Mouse (Mus musculus) mouse embryonic stem cell (cell line): ENCODE results near the gene Maats1.
"Not testable (repeated sequence)": the region's sequence is repeated elsewhere in the genome, so short reads cannot be mapped to it uniquely, and the experiment has no call there.

Source experiments
- in situ Hi-C, 2 experiments: fragments of 300-500 bp; cut with MboI; formaldehyde crosslinking; loops; 1 replicate in 1 of 2; 3 replicates in 1 of 2; pipeline ENCODE4 v1.14.3; 2019 to 2020; ENCODE audit warnings: low sequenced_read_pairs in 2 of 2, low pct_unique_long_range_greater_than_20kb in 1 of 2, mixed read lengths in 1 of 2; ENCODE audit not compliant: unreplicated experiment in 1 of 2

Gene Maats1

DNA sequence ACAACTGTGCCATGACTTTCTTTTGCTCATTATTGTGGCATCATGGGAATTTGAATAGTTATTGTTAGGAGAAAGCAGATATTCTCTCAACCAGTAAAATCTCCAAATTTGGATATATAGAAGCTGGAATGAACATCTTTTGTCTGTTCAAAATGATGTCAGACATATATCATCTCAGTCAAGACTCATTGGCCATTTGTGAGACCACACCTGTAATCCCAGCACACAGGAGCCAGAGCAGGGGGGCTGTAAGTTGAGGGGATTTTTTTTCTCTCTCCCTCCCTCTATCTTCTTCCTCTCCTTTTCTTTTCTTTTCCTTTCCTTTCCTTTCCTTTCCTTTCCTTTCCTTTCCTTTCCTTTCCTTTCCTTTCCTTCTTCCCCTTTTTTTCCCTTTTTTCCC, 10.9 kb upstream of the Maats1 start:
- in situ Hi-C loops = no loop called here

DNA sequence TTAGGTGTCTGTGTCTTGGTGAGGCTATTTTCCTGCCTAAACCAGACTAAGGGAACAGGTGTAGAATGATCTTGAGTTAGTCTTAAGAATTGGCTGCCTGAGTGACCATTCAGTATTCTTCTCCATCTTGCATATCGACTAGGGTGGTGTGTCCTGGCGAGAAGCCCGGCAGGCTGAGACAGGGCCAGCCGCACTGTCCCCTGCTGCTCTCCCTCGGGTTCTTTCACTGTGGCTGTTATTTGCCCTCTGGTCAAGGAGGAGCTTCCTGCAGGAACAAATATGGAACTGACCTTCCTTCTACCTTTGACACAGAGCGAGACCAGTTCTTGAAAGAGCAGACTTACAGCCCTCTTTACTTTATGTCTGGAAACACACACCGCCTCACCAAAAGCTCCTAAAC, 10.1 kb upstream of the Maats1 start:
- in situ Hi-C loops = no loop called here

DNA sequence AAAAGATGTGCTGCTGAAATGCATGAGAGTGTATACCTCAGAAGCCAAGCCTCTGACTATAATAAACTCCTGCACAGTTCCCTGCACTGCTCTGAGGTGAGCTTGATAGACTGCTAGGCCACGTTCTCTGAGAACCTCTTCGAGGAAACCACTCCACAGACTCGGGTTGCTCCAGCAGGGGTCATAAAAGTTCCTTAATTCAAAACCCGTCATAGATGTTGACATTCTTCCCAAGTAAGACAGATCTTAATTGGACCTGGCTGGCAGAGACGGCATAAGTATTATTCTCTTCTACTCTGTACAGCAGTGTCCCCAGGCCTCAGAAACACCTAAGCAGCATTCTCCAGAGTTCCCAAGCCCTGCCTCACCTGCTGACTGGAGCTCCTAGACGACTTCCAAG, 9.0 kb upstream of the Maats1 start:
- in situ Hi-C loops = no loop called here

DNA sequence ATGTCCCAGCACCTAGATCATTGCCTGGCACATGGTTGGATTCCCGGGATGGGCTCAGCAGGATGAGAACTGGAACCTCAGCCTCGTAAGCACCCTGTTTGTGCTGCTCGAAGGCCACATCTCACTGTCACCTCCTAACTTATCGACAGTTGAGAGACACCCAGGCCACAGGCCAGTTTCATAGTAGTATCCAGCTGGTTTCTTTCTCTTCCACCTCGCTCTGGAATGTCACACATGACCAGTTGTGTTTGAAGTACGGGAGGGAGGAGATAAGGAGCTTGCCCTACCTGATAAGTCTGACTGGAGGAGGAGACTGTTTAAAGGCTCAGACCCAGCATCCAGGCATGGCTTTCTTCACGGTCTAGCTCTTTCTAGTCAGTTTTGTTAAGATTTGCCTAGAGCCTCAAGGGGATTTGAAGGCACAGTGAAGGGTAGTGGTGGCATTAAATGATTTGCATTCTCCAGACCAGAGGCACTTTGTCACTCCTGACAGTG, 8.5 kb upstream of the Maats1 start:
- in situ Hi-C loops = no loop called here

DNA sequence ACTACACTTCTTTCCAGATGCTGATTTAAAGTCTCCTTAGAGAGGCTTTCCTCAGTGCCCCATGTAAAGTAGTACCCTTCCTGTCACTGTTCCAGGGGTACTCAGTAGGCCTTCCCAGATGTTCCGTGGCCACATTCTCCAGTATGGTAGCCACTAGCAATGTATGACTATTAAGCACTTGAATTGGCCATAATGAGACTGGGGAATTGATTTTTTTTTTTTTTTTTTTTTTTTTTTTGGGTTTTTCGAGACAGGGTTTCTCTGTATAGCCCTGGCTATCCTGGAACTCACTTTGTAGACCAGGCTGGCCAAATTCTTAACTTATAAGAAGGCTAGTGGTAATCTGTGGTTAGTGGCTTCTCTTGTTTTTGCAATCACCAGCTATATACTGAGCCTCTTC, 7.9 kb upstream of the Maats1 start:
- in situ Hi-C loops = loop anchor here (10.0 kb wide), 3 partner anchors 115 to 145 kb away; no protein-coding TSS in a partner anchor

DNA sequence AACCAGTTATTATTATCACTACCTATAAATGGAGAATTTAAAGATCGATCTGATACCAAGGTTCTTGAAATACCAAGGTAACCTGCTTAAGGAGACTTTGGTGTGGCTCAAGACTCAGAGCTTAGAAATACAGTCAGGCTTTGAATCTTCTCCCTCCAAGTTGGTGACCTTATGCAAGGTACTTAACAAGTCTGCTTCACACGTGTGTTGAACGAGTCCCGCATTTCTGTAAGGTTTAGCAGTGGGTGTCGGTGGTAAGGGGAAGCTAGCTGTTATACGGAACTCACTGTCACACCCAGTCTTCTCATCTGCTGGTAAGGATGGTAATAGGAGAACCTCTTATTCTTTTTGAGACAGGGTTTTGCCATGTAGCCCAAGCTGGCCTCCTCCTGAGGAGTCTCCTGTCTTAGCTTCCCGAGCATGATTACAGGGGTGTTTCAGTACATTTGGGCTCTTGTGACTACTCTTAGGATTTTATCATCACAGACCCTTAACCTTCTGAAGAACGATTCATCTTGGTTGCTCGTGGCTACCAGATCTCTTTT, 6.3 kb upstream of the Maats1 start:
- in situ Hi-C loops = loop anchor here (10.0 kb wide), 3 partner anchors 117 to 147 kb away; no protein-coding TSS in a partner anchor

DNA sequence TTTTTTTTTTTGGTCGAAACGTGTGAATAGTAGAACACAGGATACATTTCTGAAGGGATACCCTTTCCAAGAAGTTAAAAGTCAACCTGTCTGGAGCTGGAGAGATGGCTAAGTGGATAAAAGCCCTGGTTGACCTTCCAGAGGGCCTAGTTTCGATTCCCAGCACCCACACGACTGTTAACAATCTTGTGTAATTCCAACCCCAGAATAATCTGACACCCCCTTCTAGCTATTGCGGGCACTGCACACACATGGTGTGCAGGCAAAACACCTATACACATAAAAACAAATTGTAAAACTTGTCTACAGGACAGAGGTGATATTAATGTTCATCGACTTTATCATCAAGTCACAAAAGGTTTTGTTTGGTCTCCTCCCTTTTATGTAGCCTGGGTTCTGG, 5.6 kb upstream of the Maats1 start:
- in situ Hi-C loops = loop anchor here (10.0 kb wide), 3 partner anchors 117 to 147 kb away; no protein-coding TSS in a partner anchor

DNA sequence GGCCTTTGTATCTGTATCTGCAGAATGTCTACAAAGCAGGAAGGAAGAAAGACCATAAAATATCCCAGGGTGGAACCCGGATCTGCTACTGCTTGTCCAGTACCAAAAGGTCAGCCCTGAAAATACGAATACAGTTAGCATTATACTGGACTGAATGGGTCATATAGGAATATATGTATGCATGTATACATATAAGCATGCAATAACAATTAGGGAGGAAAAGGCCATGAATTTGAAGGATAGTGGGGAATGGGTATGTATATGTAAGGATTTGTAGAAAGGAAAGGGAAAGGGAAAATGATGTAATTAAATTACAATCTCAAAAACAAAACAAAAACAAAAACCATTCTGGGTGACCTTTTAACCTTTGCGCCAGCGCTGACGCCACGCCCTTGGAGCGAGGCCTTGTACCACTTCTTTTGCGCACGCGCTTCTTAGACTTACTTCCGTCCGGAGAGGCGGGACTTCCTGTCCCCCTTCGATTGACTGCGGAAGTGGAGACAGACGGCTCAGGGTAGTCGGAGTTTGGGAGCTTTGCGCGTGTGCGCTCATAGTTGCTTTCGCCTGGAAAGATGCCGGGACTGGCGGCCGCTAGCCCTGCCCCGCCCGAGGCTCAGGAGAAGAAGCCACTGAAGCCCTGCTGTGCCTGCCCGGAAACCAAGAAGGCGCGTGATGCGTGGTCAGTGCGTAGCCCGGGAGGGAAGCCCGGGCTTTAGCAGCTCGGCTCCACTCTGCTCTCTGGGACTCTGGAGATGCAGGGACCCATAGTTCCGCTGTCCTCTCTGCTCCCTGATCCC, 4.8 kb upstream of the Maats1 start, which contains the start of the genes Cox17 and Gm21987:
Cox17 (plus strand) TSS at position 463 of the 797 bp plus-strand sequence.
Gm21987 (plus strand) TSS at position 512 of the 797 bp plus-strand sequence.
- in situ Hi-C loops = loop anchor here (10.0 kb wide), 3 partner anchors 118 to 148 kb away; no protein-coding TSS in a partner anchor

DNA sequence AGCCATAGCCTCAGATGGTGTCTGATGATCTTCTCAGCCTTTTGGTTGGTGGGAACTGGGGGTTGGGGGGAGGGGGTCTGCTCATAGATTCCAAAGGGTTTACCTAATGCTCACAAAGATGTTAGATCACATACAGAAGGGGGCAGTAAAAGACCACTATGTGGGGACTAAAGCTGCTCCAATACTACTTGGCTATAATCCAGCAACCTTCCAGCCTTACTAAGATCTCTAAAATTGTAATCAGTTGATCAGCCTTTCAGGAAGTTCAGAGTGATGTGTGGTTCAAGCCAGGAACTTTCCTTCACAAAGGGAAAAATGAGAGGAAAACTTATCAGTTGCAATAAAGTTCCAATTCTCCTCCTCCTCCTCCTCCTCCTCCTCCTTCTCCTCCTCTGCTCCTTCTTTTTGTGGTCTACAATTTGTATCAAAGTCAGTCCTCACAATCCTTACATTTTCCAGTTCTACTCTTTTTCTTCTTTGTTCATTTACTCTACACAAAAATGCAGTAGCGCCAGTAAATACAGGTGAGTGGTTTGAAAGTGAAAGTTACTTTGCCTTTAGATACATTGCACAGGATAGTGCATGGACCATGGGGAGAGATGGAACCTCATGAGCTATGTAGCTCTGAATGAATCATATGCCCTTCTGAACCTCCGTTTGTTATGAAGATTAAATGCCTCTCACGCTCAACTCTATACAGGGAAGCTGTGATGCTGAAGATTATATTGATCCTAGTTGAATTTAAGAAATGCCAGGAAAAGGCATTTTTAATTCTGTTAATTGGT, 3.2 kb upstream of the Maats1 start:
- in situ Hi-C loops = loop anchor here (10.0 kb wide), 3 partner anchors 120 to 150 kb away; no protein-coding TSS in a partner anchor

DNA sequence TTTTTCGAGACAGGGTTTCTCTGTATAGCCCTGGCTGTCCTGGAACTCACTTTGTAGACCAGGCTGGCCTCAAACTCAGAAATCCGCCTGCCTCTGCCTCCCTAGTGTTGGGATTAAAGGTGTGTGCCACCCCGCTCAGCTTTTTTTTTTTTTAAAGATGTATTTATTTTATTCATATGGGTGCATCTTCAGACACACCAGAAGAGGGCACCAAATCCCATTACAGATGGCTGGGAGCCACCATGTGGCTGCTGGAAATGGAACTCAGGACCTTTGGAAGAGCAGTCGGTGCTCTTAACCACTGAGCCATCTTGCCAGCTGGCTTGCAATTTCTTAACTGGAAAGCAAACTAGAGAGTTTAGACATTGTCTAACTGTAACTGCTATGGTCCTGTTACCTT, 3.9 kb downstream of the Maats1 start:
- in situ Hi-C loops = not testable (repeated sequence)

DNA sequence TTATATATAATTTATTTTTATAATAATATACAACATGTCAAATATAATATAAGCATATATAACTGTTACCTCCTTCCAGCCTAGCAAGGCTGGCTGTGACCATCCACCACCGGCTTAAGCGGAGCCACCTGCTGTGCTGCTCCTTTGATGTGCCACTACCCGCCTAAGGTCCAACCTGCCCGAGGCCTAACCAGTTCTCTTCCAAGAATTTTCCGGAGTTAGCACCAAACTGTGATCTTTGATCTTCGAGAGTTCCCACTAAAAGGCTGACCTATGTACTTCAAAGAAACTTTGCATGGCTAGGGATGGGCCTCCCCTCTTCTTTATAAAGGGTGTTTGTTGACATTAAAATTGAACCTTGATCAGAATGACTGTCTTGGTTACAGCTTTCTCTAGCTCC, 7.5 kb downstream of the Maats1 start:
- in situ Hi-C loops = no loop called here

DNA sequence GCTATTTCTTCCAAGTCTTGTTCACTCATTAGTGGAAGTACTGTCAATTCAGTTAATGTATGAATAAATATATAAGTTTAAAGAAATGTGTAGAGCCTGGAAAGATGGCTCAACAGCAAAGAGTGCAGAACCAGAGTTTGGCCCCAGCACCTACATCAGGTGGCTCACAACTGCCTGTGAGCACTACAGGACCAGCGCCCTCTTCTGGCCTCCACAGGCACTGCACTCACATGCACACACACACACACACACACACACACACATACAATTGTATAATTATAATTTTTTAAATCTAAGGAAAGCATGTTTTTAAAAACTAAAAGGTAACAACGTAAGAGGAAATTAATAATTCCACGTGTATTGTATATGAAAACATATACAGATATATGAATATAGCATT, 12.6 kb downstream of the Maats1 start:
- in situ Hi-C loops = no loop called here

DNA sequence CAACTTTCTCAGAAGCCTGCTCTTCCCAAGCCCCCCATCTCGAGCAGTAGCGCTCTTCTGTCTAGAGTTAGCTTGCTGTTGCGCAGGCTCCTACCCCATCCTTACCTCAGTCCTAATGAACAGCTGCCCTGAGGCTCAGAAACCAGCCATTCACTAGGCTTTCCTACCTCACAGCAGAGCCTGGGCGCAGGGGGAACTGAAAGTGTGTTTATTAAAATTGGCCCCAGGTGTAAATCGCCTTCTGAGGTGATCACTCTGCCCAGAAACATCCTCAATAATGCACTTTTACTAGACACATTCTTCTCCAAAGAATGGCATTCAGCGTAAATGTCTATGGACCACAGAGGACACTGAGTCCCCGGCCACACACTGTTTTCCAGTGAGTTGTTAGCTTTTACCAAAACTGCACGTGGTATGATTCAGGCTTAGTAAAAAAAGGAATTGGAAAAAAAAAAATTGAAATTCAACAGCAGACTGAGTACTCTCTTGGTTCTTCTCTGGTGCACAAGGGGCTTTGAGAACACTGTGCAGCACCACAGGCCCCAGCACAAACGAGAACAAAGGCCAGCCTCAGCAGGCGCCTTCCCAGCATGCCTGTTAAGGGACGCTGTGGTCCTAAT, 15.1 kb downstream of the Maats1 start:
- in situ Hi-C loops = no loop called here

DNA sequence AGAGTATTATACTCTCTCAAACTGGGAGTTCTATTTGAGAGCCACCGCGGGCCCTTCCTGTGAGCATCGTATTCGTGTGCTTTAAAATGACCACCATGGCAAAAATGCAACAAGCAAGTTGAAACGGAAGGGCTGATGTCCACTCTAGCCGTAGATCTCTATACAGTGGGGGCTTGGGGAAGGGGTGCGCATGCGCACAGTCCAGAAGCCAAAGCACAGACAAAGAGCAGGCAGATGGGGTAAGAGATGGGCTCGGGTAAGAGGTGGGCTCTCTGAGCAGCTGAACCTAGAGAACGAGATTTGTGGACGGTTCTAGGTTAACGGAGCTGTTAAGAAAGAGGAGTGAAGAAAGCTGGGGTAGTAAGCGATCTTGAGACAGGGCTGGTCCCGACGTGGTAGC, 17.6 kb downstream of the Maats1 start:
- in situ Hi-C loops = no loop called here

DNA sequence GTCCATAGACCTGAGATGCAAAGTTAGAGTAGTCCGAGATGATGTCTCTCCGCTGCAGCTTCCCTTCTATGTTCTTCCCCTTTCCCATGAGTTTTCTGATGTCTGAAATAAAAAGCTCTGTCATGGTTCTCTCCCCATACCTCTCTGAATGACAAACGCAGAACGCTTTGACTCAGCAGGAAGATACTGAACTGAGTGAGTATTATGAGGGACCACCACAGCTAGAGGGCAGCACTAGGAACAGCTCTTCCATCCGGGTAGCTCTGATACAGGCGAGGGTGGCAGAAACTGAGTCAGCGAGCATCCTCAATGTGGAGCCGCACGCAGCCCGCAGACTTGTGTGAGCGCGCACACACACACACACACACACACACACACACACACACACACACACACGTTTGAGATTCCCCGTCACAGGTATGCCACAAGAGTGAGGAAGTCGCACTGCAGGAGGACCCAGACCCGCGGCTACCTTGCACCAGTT, 20.4 kb downstream of the Maats1 start:
- in situ Hi-C loops = no loop called here

DNA sequence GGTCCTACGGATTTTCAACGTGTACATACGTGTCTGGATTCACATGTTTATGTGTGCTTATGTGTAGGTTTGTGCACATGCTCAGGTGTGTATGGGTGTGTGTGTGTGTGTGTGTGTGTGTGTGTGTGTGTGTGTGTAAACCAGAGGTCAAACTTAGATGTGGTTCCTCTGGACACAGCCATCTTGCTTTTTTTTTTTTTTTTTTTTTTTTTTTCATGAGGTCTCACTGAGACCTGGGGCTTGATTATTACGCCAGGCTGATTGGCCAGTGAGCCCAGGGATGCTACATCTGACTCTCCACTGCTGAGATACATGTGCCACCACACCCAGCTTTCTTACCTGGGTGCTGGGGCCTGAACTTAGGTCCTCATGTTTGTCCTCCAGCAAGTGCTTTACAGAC, 22.9 kb downstream of the Maats1 start:
- in situ Hi-C loops = no loop called here

DNA sequence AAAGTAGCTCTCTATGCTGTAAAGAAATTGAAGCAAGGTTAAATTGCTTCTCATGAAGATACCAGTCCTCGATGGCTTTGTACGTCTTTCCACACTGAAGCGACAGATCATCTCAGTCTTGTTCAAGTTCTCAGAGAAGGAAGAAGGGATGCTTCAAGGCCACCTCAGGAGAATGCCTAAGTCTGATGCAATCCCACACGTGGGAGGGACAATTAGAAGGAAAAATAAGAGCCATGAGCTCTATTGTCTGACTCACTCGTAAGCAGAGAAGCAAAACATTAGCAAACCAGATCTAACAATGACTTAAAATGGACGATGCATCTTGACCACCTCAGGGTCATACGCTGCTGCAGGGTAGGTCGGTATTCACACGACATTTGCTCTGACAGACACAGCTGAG, 23.5 kb downstream of the Maats1 start:
- in situ Hi-C loops = no loop called here

DNA sequence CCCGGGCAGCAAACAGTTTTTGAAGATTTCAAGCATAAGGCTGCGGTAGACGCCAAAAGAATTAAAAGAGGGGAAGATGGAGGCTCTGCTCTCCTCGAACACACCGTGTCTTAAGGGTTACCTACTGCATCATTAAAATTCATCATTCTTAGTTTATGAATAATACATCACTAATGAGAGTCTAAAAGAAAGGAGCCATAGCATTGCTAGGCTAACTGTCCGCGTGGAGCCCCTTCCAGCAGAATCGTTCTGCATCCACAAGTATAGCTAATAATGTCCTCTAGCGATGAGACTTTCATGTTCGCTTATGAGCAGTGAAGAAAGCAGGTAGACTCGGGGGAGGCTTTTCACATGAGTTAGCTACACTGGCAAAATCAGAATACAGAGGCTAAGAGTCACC, 33.7 kb downstream of the Maats1 start:
- in situ Hi-C loops = no loop called here
